Mouse (Mus musculus): ENCODE measurements around the gene Trim14. TPM values are rescaled to one million over a fixed set of nuclear protein-coding genes. Genes with fewer than 3 reads are reported as not detected.

Gene Trim14
- polyA plus RNA-seq, 1 experiment from 2014 or later = 3.1 TPM

DNA sequence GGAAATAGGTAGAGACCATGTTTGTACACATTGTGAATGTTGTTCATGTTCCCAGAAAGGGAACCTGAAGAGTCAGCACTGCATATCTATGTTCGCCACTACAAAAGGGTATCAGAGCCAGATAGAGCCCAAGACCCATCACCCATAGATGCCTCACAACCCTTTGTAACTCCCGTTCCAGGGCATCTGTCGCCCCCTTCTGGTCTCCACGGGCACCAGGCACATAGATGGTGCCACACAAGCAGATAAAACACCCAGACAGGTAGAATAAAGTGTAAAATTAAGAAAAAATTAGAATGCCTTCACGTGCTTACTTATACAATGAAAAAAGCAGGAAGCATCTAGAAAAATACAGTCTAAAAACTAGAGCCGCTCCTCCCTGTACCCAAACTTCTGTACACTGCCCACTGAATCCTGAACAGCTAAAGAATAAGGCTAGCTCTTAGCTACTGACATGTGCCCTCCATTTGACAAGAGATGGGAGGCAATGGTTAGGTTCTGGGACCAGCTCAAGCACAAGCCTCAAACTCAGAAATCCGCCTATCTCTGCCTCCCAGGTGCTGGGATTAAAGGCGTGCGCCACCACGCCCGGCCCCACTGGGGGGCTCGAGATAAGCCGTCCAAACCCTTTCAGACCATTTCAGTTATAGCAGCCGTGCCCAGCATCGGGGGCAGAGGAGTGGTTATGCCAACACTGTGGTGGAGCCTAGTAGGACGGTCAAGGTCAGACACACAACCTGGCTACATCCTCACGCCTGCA lies 9.0 kb downstream of the Trim14 start:
- ATAC-seq (ENCODE audit: insufficient read depth) = peak; percentile 61
- H3K4me2 ChIP-seq = peak overlapping the region; percentile 74
- no peak overlapping the region for H3K27ac ChIP-seq (ENCODE audit: low read depth)
- peak; percentile 45 for TF ChIP-seq CTCF (IDR thresholded peaks at IDR 0.05; ENCODE audit: low read depth)
- no peaks in the 10 kb centered on the region for H3K4me1 ChIP-seq (ENCODE audit: insufficient read depth)
- H3K27me3 ChIP-seq (ENCODE audit: insufficient read depth, low read length) = no peaks in the 10 kb centered on the region
- no peaks in the 10 kb centered on the region for H3K36me3 ChIP-seq (ENCODE audit: insufficient read depth)
- 24% methylated on average over 17 of the region's 17 CpGs for WGBS
- H3K9ac ChIP-seq = peak overlapping the region; percentile 42; the same call in 1 of the 2 replicates
- peak overlapping the region; percentile 31 for H3K4me3 ChIP-seq (ENCODE audit: low read depth, low read length)
- H3K9me3 ChIP-seq (ENCODE audit: low read depth, low read length) = no peaks in the 10 kb centered on the region
- DNase-seq = peak; percentile 44

DNA sequence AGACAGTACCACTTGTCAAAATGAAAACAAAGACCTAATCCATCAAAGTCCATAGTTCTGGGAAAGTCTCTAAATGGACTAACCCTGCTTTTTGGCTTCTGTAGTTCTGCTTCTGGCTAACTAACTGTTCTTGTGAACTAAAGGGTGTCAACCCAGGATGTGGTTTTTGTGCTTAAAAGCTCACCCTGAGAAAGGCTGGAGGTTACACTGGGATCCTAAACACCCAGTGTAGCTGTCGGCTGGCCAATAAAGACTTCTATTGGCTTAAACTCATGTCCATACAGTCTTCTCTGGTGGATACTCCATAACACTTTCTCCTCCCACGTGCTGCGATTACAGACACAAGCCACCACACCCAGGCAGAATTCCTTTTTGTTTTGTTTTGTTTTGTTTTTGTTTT lies 9.7 kb downstream of the Trim14 start:
- Histone ChIP-seq H3K27me3 (ENCODE audit: insufficient read depth, low read length) (no peaks in the 10 kb centered on the region), H3K4me2 (no peak overlapping the region), H3K4me3 (ENCODE audit: low read depth, low read length) (no peak overlapping the region), H3K36me3 (ENCODE audit: insufficient read depth) (no peaks in the 10 kb centered on the region), H3K27ac (ENCODE audit: low read depth) (no peak overlapping the region), H3K4me1 (ENCODE audit: insufficient read depth) (no peaks in the 10 kb centered on the region), H3K9ac (no peak overlapping the region), H3K9me3 (ENCODE audit: low read depth, low read length) (no peaks in the 10 kb centered on the region)
- WGBS = 87% methylated on average over 3 of the region's 3 CpGs
- DNase-seq (no peak), ATAC-seq (ENCODE audit: insufficient read depth) (no peak)
- TF ChIP-seq CTCF (IDR thresholded peaks at IDR 0.05; ENCODE audit: low read depth) = no peak

DNA sequence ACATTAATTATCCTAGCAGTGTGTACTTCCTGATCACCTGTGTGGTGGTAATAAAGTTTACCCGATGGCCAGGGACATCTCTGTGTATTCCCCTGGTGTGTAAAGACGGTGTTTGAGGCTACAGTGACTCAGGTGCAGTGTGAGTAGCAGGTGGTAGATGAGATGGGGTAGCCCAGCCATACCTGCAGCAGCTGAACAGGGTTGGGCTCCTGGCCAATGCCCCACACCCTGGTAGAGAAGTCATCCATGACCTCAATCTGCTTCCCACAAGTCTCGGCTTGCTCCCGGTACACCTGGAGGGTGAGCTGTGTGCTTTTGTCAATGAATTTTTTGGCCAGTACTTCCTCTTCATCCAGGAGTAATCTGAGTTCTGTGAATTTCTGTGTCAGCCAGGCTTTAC lies 12.6 kb downstream of the Trim14 start:
- no peak for ATAC-seq (ENCODE audit: insufficient read depth)
- 77% methylated on average over 4 of the region's 4 CpGs for WGBS
- no peaks in the 10 kb centered on the region for H3K9me3 ChIP-seq (ENCODE audit: low read depth, low read length)

DNA sequence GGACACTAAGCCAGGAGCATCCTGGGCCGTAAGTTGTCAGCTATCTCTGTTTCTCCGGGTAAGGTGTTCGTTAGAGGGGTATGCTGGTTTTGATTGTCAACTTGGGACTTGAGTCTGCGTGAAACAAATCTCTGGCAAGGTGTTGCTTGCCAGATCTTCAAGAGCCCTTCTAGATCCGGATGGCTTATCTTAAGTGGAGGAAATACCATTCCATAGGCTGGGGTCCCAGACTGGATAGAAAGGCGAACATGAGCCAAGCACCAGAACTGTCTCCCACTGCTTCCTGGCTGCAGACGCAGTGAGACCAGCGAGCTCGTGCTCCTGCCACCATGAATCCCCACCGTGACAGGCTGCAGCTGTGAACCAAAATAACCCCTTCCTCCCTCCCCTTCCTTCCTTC lies 14.5 kb downstream of the Trim14 start:
- no peak overlapping the region for H3K9ac ChIP-seq
- TF ChIP-seq CTCF (IDR thresholded peaks at IDR 0.05; ENCODE audit: low read depth) = no peak
- no peak overlapping the region for H3K4me3 ChIP-seq (ENCODE audit: low read depth, low read length)
- H3K27ac ChIP-seq (ENCODE audit: low read depth) = no peak overlapping the region
- peak; percentile 31 for DNase-seq
- no peaks in the 10 kb centered on the region for H3K27me3 ChIP-seq (ENCODE audit: insufficient read depth, low read length)
- H3K4me2 ChIP-seq = no peak overlapping the region
- 54% methylated on average over 10 of the region's 10 CpGs for WGBS
- H3K4me1 ChIP-seq (ENCODE audit: insufficient read depth) = no peaks in the 10 kb centered on the region
- no peaks in the 10 kb centered on the region for H3K36me3 ChIP-seq (ENCODE audit: insufficient read depth)
- no peaks in the 10 kb centered on the region for H3K9me3 ChIP-seq (ENCODE audit: low read depth, low read length)
- ATAC-seq (ENCODE audit: insufficient read depth) = no peak

More for the DNA sequence above, 12.6 kb downstream of the Trim14 start:
- H3K27ac ChIP-seq (ENCODE audit: low read depth) = no peak overlapping the region
- H3K36me3 ChIP-seq (ENCODE audit: insufficient read depth) = no peaks in the 10 kb centered on the region
- DNase-seq = no peak
- no peak for TF ChIP-seq CTCF (IDR thresholded peaks at IDR 0.05; ENCODE audit: low read depth)
- H3K4me3 ChIP-seq (ENCODE audit: low read depth, low read length) = no peak overlapping the region
- no peaks in the 10 kb centered on the region for H3K4me1 ChIP-seq (ENCODE audit: insufficient read depth)
- no peak overlapping the region for H3K4me2 ChIP-seq
- no peak overlapping the region for H3K9ac ChIP-seq
- H3K27me3 ChIP-seq (ENCODE audit: insufficient read depth, low read length) = no peaks in the 10 kb centered on the region

DNA sequence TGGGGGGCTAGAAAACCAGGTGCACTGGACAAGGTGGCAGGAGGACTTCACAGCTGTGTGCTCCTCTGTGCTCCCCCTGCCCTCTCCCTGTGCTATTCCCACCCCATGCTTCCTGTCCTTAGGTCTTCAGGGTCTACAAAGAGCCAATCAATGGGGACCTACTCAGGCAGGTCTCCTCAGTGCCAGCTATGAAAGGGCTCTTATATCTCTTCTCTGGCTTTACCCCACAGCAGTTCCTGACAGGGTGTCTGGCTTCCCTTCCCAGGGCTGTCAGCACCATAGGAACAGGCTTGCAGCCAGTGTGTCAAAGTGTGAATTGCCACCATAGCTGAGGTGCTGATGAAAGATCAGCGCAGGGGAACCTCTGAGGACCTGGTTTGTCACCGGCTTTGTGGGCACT lies 15.4 kb downstream of the Trim14 start:
- Histone ChIP-seq H3K4me3 (ENCODE audit: low read depth, low read length) (no peak overlapping the region), H3K36me3 (ENCODE audit: insufficient read depth) (no peaks in the 10 kb centered on the region), H3K9ac (no peak overlapping the region), H3K27ac (ENCODE audit: low read depth) (no peak overlapping the region), H3K4me1 (ENCODE audit: insufficient read depth) (no peaks in the 10 kb centered on the region), H3K9me3 (ENCODE audit: low read depth, low read length) (no peaks in the 10 kb centered on the region), H3K4me2 (no peak overlapping the region), H3K27me3 (ENCODE audit: insufficient read depth, low read length) (no peaks in the 10 kb centered on the region)
- no peak for ATAC-seq (ENCODE audit: insufficient read depth)
- TF ChIP-seq CTCF (IDR thresholded peaks at IDR 0.05; ENCODE audit: low read depth) = no peak
- no peak for DNase-seq
- WGBS = 62% methylated on average over 2 of the region's 2 CpGs

DNA sequence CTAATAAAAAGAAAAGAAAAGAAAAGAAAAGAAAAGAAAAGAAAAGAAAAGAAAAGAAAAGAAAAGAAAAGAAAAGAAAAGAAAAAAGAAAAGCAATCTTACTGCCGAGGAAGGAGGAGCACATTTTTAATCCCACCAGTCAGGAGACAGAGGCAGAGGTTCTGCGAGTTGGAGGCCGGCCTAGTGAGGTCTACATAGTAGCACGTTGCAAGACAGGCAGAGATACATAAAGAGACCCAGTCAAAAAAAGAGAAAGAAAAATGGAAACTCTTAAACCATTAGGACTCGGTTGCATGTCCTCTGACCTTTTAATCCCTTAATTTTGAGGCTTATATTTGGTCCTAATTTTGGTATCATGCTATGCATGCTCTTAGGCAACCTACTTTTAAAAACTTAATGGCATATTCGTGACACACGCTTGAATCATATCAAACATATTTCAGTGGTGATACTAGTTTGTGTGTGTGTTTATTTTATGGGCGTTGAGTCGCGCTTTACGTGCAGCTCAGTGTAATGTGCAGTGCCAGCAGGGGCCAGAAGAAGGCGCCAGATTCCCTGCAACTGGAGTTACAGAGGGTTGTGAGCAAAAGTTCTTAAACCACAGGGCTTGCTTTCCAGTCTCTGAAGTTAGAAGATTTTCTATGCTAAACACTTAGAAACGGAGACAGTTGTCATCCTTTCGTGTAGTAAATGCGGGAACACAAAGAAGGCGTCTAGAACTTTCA lies 28.0 kb downstream of the Trim14 start:
- Histone ChIP-seq H3K36me3 (ENCODE audit: insufficient read depth) (peaks cover 13% of the 10 kb centered on the region), H3K4me1 (ENCODE audit: insufficient read depth) (no peaks in the 10 kb centered on the region), H3K4me3 (ENCODE audit: low read depth, low read length) (peak overlapping the region; percentile 56), H3K4me2 (peak overlapping the region; percentile 95), H3K27ac (ENCODE audit: low read depth) (peak overlapping the region; percentile 49; the same call in 1 of the 2 replicates), H3K9me3 (ENCODE audit: low read depth, low read length) (no peaks in the 10 kb centered on the region), H3K9ac (no peak overlapping the region; the same call in 1 of the 2 replicates), H3K27me3 (ENCODE audit: insufficient read depth, low read length) (peaks cover 16% of the 10 kb centered on the region)
- ATAC-seq (ENCODE audit: insufficient read depth) = peak; percentile 59; the same call in 1 of the 2 replicates
- peak; percentile 83 for TF ChIP-seq CTCF (IDR thresholded peaks at IDR 0.05; ENCODE audit: low read depth)
- WGBS = 11% methylated on average over 16 of the region's 16 CpGs
- DNase-seq = peak; percentile 92

Data from lung, embryonic 14.5 days (tissue).